Mouse (Mus musculus) cortical plate, adult 2 months (tissue): ENCODE results near the gene Upk3bl.

Experiments
- CTCF ChIP-seq: fragments of 200-500 bp; IDR thresholded peaks from 2 replicates; pipeline ENCODE4 v1.5.1; 2011; ENCODE audit warnings: mild to moderate bottlenecking, control low read depth, low read length; ENCODE audit not compliant: insufficient read depth; ENCODE audit errors: extremely low read depth
- POLR2A ChIP-seq: fragments of 200-500 bp; IDR thresholded peaks from 2 replicates; pipeline ENCODE4 v1.6.1; 2011; ENCODE audit warnings: mild to moderate bottlenecking, low read length, control low read depth; ENCODE audit not compliant: insufficient read depth; ENCODE audit errors: extremely low read depth

DNA sequence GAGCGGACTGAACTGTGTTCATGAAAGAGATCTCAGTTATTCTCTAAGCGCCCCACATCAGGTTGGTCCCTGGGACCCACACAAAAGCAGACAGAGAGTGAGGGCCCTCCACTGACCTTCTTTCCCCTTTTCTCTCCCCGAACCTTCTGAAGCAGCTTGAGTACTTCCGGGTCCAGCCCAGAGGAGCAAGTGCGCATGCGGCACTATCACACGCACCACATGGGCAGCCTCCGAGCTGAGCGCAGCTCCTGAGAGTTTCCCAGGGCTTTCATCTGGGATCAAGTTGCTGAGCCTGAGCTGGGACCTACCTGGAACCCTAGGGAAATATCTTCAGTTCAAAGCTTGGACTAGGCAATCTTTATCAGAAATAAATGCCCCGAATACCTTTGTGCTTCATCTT lies 9.6 kb downstream of the Upk3bl start:
- TF ChIP-seq POLR2A (no peak), CTCF (no peak)
